Mouse (Mus musculus): Measurements from ENCODE around the gene Bhlha15. TPM values are rescaled to one million over a fixed set of nuclear protein-coding genes. Genes with fewer than 3 reads are reported as not detected.

Gene Bhlha15
- polyA plus RNA-seq, 1 experiment = 0.42 TPM

DNA sequence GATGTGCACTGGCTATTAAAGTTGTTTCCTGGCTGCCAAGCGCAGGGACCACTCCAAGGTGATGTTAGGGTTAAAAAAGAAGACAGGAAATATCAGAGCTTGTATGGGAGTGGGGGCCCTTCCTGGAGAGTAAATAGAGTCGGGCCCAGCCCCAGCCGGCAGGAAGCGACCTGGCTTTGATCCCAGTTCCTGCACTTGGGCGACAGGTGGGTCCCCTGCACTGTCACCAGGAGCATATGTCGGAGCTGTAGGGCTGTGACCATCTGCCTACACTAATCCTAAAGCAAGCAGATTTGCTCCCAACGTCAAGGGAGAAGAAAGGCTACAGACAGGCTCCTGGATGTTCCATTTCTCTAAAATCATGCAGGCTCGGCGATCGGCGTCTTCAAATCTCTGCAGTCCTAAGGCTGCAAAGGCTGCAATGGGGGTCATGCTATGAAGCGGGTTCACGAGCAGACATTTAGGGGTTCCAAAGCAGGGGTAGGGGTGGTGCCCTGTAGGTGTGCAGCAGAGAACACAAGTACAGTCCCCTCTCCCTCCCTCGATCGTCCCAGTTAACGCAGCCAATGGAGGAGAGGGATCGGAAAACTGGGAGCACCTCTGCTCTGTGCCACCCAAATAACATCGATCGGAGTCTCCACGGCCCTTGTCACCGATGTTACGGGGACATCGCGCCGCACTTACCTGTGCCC lies 32.9 kb downstream of the Bhlha15 start:
- H3K27me3 ChIP-seq (ENCODE audit: control insufficient read depth, insufficient read depth, low read length) = no peaks in the 10 kb centered on the region
- no peaks in the 10 kb centered on the region for H3K36me3 ChIP-seq (ENCODE audit: control insufficient read depth, insufficient read depth, low read length)
- peaks cover 30% of the 10 kb centered on the region for H3K4me1 ChIP-seq (replicated peaks; ENCODE audit: control insufficient read depth, insufficient read depth, low read length)
- peak; percentile 68 for DNase-seq
- WGBS = under 1% methylated on average over 25 of the region's 25 CpGs
- H3K4me3 ChIP-seq (ENCODE audit: control insufficient read depth, insufficient read depth, low read length) = peak overlapping the region; percentile 80
- TF ChIP-seq POLR2A (IDR thresholded peaks at IDR 0.05; ENCODE audit: control insufficient read depth, extremely low read depth, insufficient read depth, low read length, poor library complexity) (no peak), CTCF (IDR thresholded peaks at IDR 0.05; ENCODE audit: borderline replicate concordance, control insufficient read depth, extremely low read depth, insufficient read depth, low read length, poor library complexity) (no peak)
- H3K27ac ChIP-seq (ENCODE audit: control insufficient read depth, insufficient read depth, low read length) = peak overlapping the region; percentile 95

DNA sequence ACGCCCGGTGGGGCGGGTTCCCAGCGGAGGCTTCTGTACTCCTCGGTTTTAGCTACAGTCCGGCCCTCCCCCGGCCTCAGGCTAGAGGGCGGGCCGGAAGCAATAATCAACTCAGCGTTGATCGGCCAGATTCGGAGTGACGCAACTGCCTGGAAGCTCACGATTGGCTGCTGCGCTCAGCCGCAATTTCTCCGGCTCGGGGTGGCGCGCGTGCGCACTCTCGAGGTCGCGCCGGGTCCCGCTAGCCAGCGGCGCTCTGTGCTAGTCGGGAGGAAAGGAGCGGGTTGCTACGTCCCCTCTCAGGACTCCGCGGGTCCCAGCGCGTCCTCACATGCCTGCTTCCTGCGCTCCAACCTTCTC lies 33.4 kb downstream of the Bhlha15 start, which contains the start of gene Tecpr1:
Tecpr1 (minus strand) TSS at position 113 of the 360 bp plus-strand sequence.
- WGBS = under 1% methylated on average over 36 of the region's 37 CpGs
- Histone ChIP-seq H3K27ac (ENCODE audit: control insufficient read depth, insufficient read depth, low read length) (peak within 1 kb of the TSS; percentile 95), H3K4me3 (ENCODE audit: control insufficient read depth, insufficient read depth, low read length) (peak within 1 kb of the TSS; percentile 80), H3K27me3 (ENCODE audit: control insufficient read depth, insufficient read depth, low read length) (no peaks in the 10 kb centered on the region), H3K4me1 (replicated peaks; ENCODE audit: control insufficient read depth, insufficient read depth, low read length) (peaks cover 30% of the 10 kb centered on the region), H3K36me3 (ENCODE audit: control insufficient read depth, insufficient read depth, low read length) (no peaks in the 10 kb centered on the region)
- peak; percentile 94 for DNase-seq
- peak; percentile 84 for TF ChIP-seq POLR2A (IDR thresholded peaks at IDR 0.05; ENCODE audit: control insufficient read depth, extremely low read depth, insufficient read depth, low read length, poor library complexity)
- no peak; the same call in 1 of the 2 replicates for TF ChIP-seq CTCF (IDR thresholded peaks at IDR 0.05; ENCODE audit: borderline replicate concordance, control insufficient read depth, extremely low read depth, insufficient read depth, low read length, poor library complexity)

DNA sequence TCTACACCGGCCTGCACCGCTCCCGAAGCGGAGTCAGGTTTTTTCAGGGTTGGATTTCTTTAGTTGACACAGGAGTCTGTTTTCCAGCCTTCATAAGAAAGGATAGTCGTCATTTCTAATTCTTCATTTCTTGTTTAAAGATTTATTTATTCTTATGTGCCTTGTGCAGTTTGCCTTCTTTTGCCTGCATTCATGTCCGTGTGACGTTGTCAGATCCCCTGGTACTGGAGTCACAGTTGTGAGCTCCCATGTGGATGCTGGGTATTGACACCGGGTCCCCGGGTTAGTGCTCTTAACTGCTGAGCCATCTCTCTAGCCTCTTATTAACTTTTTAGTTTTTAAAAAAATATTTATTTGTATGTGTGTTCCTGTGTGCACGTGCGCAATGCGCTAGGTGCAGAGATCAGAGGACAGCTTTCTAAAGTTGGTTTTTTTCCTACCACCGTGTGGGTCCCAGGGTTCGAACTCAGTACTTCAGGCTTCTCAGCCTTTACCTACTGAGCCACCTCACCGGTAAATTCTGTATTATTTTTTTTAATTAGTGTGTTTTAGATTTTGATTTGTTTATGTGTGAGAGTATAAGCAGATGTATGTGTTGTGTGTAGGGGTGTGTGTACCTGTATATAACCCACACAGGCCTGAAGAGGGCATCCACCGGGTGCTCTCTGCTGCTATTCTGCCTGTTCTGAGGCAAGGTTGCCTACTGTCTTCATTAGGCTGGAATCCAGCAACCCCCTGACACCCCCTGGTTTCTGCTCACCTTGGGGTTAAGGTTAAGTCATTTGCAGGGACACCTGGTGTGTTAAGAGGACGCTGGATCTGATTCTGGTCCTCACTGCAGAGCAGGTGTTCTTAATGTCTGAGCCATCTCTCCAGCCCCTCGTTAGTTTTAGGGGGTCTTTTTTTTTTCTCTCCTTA lies 34.1 kb downstream of the Bhlha15 start:
- peak overlapping the region; percentile 15; the same call in 1 of the 2 replicates for H3K27ac ChIP-seq (ENCODE audit: control insufficient read depth, insufficient read depth, low read length)
- 30% methylated on average over 18 of the region's 18 CpGs for WGBS
- no peaks in the 10 kb centered on the region for H3K27me3 ChIP-seq (ENCODE audit: control insufficient read depth, insufficient read depth, low read length)
- no peak for TF ChIP-seq POLR2A (IDR thresholded peaks at IDR 0.05; ENCODE audit: control insufficient read depth, extremely low read depth, insufficient read depth, low read length, poor library complexity)
- no peak for TF ChIP-seq CTCF (IDR thresholded peaks at IDR 0.05; ENCODE audit: borderline replicate concordance, control insufficient read depth, extremely low read depth, insufficient read depth, low read length, poor library complexity)
- no peaks in the 10 kb centered on the region for H3K36me3 ChIP-seq (ENCODE audit: control insufficient read depth, insufficient read depth, low read length)
- H3K4me3 ChIP-seq (ENCODE audit: control insufficient read depth, insufficient read depth, low read length) = peak overlapping the region; percentile 67
- no peak for DNase-seq
- H3K4me1 ChIP-seq (replicated peaks; ENCODE audit: control insufficient read depth, insufficient read depth, low read length) = peaks cover 27% of the 10 kb centered on the region

DNA sequence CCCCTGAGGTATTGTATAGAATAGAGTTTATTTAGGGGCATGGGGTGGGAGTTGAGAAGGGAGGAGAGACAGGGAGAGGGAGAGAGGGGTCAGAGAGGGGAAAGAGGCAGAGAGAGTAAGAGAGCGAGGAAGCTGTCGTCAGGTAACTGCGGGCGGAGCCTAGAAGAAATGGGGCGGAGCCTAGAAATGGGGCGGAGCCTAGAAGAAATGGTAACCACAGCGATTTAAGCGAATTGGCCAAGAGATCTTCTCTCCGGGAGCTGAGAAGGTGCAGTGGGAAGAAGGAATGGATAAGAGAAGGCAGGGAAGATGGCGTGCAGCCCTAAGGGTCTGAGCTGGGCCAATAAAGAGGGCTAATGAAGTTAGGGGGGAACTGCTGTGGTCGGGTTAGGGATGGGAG lies 36.1 kb downstream of the Bhlha15 start:
- no peak for DNase-seq
- Histone ChIP-seq H3K36me3 (ENCODE audit: control insufficient read depth, insufficient read depth, low read length) (no peaks in the 10 kb centered on the region), H3K27ac (ENCODE audit: control insufficient read depth, insufficient read depth, low read length) (no peak overlapping the region), H3K4me1 (replicated peaks; ENCODE audit: control insufficient read depth, insufficient read depth, low read length) (peaks cover 11% of the 10 kb centered on the region), H3K4me3 (ENCODE audit: control insufficient read depth, insufficient read depth, low read length) (no peak overlapping the region), H3K27me3 (ENCODE audit: control insufficient read depth, insufficient read depth, low read length) (no peaks in the 10 kb centered on the region)
- TF ChIP-seq POLR2A (IDR thresholded peaks at IDR 0.05; ENCODE audit: control insufficient read depth, extremely low read depth, insufficient read depth, low read length, poor library complexity) (no peak), CTCF (IDR thresholded peaks at IDR 0.05; ENCODE audit: borderline replicate concordance, control insufficient read depth, extremely low read depth, insufficient read depth, low read length, poor library complexity) (no peak)
- 70% methylated on average over 11 of the region's 11 CpGs for WGBS

DNA sequence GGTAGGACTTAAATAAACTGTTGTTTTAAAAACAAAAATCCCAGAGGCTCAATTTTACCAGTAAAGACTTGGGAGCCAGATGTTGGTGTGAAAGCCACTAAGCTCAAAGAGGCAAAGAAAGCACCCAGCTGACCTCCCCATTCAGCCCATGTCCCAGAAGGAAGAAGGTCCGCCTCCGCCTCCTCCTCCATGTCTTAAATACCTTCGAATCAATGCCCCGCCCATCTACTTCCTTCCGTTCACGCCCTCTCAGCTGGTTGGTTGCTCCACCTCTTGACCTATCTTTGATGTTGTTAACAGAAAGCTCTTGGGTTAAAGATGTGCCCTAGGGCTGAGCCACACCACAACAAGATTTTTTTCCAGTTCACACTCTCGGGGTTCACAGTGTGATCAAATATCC lies 40.1 kb downstream of the Bhlha15 start:
- no peak overlapping the region for H3K27ac ChIP-seq (ENCODE audit: control insufficient read depth, insufficient read depth, low read length)

DNA sequence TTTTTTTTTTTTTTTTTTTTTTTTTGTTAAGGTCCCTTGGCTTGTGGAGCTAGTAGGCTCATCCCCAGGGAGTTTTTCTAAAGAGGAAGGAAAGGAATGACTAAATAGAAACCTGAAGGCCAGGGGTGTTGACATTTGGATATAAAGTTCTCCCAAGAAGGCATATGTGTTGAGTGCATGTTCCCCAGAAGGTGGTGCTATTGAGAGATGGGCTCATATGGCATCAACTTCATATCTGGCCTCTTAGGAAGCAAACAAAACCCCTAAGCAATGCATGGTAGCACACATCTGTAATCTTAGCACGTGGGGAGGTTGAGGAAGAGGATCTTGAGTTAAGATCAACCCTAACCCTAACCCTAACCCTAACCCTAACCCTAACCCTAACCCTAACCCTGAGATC lies 41.3 kb downstream of the Bhlha15 start:
- Histone ChIP-seq H3K27me3 (ENCODE audit: control insufficient read depth, insufficient read depth, low read length) (no peaks in the 10 kb centered on the region), H3K4me3 (ENCODE audit: control insufficient read depth, insufficient read depth, low read length) (no peak overlapping the region), H3K36me3 (ENCODE audit: control insufficient read depth, insufficient read depth, low read length) (no peaks in the 10 kb centered on the region), H3K27ac (ENCODE audit: control insufficient read depth, insufficient read depth, low read length) (no peak overlapping the region), H3K4me1 (replicated peaks; ENCODE audit: control insufficient read depth, insufficient read depth, low read length) (no peaks in the 10 kb centered on the region)
- 31% methylated on average over 1 of the region's 1 CpGs for WGBS
- no peak for TF ChIP-seq POLR2A (IDR thresholded peaks at IDR 0.05; ENCODE audit: control insufficient read depth, extremely low read depth, insufficient read depth, low read length, poor library complexity)
- no peak for TF ChIP-seq CTCF (IDR thresholded peaks at IDR 0.05; ENCODE audit: borderline replicate concordance, control insufficient read depth, extremely low read depth, insufficient read depth, low read length, poor library complexity)
- no peak for DNase-seq

More for the DNA sequence above, 40.1 kb downstream of the Bhlha15 start:
- H3K4me3 ChIP-seq (ENCODE audit: control insufficient read depth, insufficient read depth, low read length) = no peak overlapping the region
- no peak for TF ChIP-seq POLR2A (IDR thresholded peaks at IDR 0.05; ENCODE audit: control insufficient read depth, extremely low read depth, insufficient read depth, low read length, poor library complexity)
- TF ChIP-seq CTCF (IDR thresholded peaks at IDR 0.05; ENCODE audit: borderline replicate concordance, control insufficient read depth, extremely low read depth, insufficient read depth, low read length, poor library complexity) = no peak
- H3K4me1 ChIP-seq (replicated peaks; ENCODE audit: control insufficient read depth, insufficient read depth, low read length) = no peaks in the 10 kb centered on the region
- DNase-seq = no peak
- WGBS = 95% methylated on average over 7 of the region's 7 CpGs
- H3K27me3 ChIP-seq (ENCODE audit: control insufficient read depth, insufficient read depth, low read length) = no peaks in the 10 kb centered on the region
- H3K36me3 ChIP-seq (ENCODE audit: control insufficient read depth, insufficient read depth, low read length) = no peaks in the 10 kb centered on the region

All from thymus, adult 2 months (tissue).